Mouse (Mus musculus): ENCODE data around the gene Cit. TPM values are rescaled to one million over a fixed set of nuclear protein-coding genes. Genes with fewer than 3 reads are reported as not detected.
A peak's percentile ranks its signal among the peaks of the same experiment; 100 is the strongest.

Gene Cit
- total and polyA plus RNA-seq, 3 experiments = 21.5 to 32.9 (median 24.1) TPM

GRCm38 (mm10) chr5:116018784-116019183 is 173.7 kb downstream of the Cit start:
- no peak overlapping the region for H3K4me3 ChIP-seq (ENCODE audit: control insufficient read depth in 1 of 2, insufficient read depth in 1 of 2, low read depth in 2 of 2, low read length in 2 of 2)

GRCm38 (mm10) chr5:116019371-116019770 is 174.3 kb downstream of the Cit start:
- Histone ChIP-seq H3K36me3 (ENCODE audit: control insufficient read depth in 1 of 2, insufficient read depth in 2 of 2, low read length in 2 of 2) (peaks cover 24 to 25% of the 10 kb centered on the region in 2 experiments), H3K79me2 (ENCODE audit: control insufficient read depth, insufficient read depth, low read length, poor library complexity) (peaks cover 28% of the 10 kb centered on the region), H3K4me1 (ENCODE audit: control insufficient read depth in 1 of 2, insufficient read depth in 2 of 2, low read length in 2 of 2) (peaks cover 8 to 22% of the 10 kb centered on the region in 2 experiments), H3K27ac (ENCODE audit: control insufficient read depth, low read depth, low read length) (0 out of 2 replicates have a peak overlapping the region, but pooled peaks have one; percentile 29), H3K9ac (ENCODE audit: control insufficient read depth, low read depth, low read length, poor library complexity, severe bottlenecking) (no peak overlapping the region), H3K27me3 (ENCODE audit: control insufficient read depth in 1 of 2, insufficient read depth in 2 of 2, low read length in 2 of 2) (no peaks in the 10 kb centered on the region), H3K9me3 (replicated peaks; ENCODE audit: insufficient read depth, low read length) (no peaks in the 10 kb centered on the region), H3K4me3 (ENCODE audit: control insufficient read depth in 1 of 2, insufficient read depth in 1 of 2, low read depth in 2 of 2, low read length in 2 of 2) (no peak overlapping the region)
- no peak for DNase-seq (ENCODE audit: low read depth, low spot score)
- TF ChIP-seq ZC3H11A (IDR thresholded peaks at IDR 0.05; ENCODE audit: low read depth, low read length) = no peak
- no peak for TF ChIP-seq USF1 (IDR thresholded peaks at IDR 0.05; ENCODE audit: low read depth, low read length)

More at GRCm38 (mm10) chr5:116018784-116019183, 173.7 kb downstream of the Cit start:
- Histone ChIP-seq H3K79me2 (ENCODE audit: control insufficient read depth, insufficient read depth, low read length, poor library complexity) (peaks cover 24% of the 10 kb centered on the region), H3K9me3 (replicated peaks; ENCODE audit: insufficient read depth, low read length) (no peaks in the 10 kb centered on the region), H3K4me1 (ENCODE audit: control insufficient read depth in 1 of 2, insufficient read depth in 2 of 2, low read length in 2 of 2) (peaks cover 8 to 22% of the 10 kb centered on the region in 2 experiments), H3K27ac (ENCODE audit: control insufficient read depth, low read depth, low read length) (no peak overlapping the region), H3K9ac (ENCODE audit: control insufficient read depth, low read depth, low read length, poor library complexity, severe bottlenecking) (no peak overlapping the region), H3K36me3 (ENCODE audit: control insufficient read depth in 1 of 2, insufficient read depth in 2 of 2, low read length in 2 of 2) (peaks cover 24 to 28% of the 10 kb centered on the region in 2 experiments), H3K27me3 (ENCODE audit: control insufficient read depth in 1 of 2, insufficient read depth in 2 of 2, low read length in 2 of 2) (no peaks in the 10 kb centered on the region)
- peak; percentile 59 for DNase-seq (ENCODE audit: low read depth, low spot score)
- TF ChIP-seq CTCF (IDR thresholded peaks at IDR 0.05 in 2 of 3, conservative IDR thresholded peaks at IDR 0.05 in 1 of 3; ENCODE audit: control insufficient read depth in 1 of 3, insufficient read depth in 1 of 3, low read depth in 2 of 3, low read length in 3 of 3, poor library complexity in 1 of 3, severe bottlenecking in 1 of 3) (peak in 2 of 3 experiments; percentile 29 to 41; a peak in 3 of 6 replicates), SMC3 (IDR thresholded peaks at IDR 0.05; ENCODE audit: low read depth, low read length) (peak; percentile 23; the same call in 1 of the 2 replicates), JUND (IDR thresholded peaks at IDR 0.05; ENCODE audit: low read depth, low read length) (no peak), BHLHE40 (IDR thresholded peaks at IDR 0.05; ENCODE audit: borderline replicate concordance, low read depth, low read length) (no peak), EP300 (IDR thresholded peaks at IDR 0.05; ENCODE audit: low read depth in 1 of 2, low read length in 2 of 2) (no peak), E2F4 (IDR thresholded peaks at IDR 0.05; ENCODE audit: borderline replicate concordance, low read depth, low read length) (no peak), TCF12 (IDR thresholded peaks at IDR 0.05; ENCODE audit: low read depth, low read length) (no peak), GATA1 (IDR thresholded peaks at IDR 0.05; ENCODE audit: low read depth, low read length) (no peak), POLR2AphosphoS2 (IDR thresholded peaks at IDR 0.05; ENCODE audit: low read length) (no peak), ZC3H11A (IDR thresholded peaks at IDR 0.05; ENCODE audit: low read depth, low read length) (no peak), NRF1 (IDR thresholded peaks at IDR 0.05; ENCODE audit: insufficient read depth, low read depth, low read length, poor library complexity, severe bottlenecking) (no peak), ELF1 (IDR thresholded peaks at IDR 0.05; ENCODE audit: low read depth, low read length) (no peak), MXI1 (IDR thresholded peaks at IDR 0.05; ENCODE audit: low read depth, low read length) (peak; percentile 9; the same call in 1 of the 2 replicates), MAFK (IDR thresholded peaks at IDR 0.05; ENCODE audit: borderline replicate concordance, low read depth, low read length) (no peak), CHD1 (IDR thresholded peaks at IDR 0.05; ENCODE audit: low read depth, low read length) (no peak), MEF2A (IDR thresholded peaks at IDR 0.05; ENCODE audit: extremely low read depth, insufficient replicate concordance, low read depth, low read length, poor library complexity, severe bottlenecking) (no peak), USF2 (IDR thresholded peaks at IDR 0.05; ENCODE audit: borderline replicate concordance in 1 of 2, insufficient read depth in 1 of 2, low read depth in 1 of 2, low read length in 2 of 2) (no peak), ZMIZ1 (IDR thresholded peaks at IDR 0.05; ENCODE audit: low read depth, low read length) (no peak), GABPA (IDR thresholded peaks at IDR 0.05; ENCODE audit: low read depth, low read length) (no peak), KAT2A (conservative IDR thresholded peaks at IDR 0.05; ENCODE audit: low read depth, low read length) (no peak), TBP (IDR thresholded peaks at IDR 0.05; ENCODE audit: low read depth, low read length) (no peak), RCOR1 (IDR thresholded peaks at IDR 0.05; ENCODE audit: low read depth, low read length) (no peak), RAD21 (IDR thresholded peaks at IDR 0.05; ENCODE audit: low read depth, low read length) (peak; percentile 11), POLR2AphosphoS5 (IDR thresholded peaks at IDR 0.05; ENCODE audit: borderline replicate concordance, low read depth, low read length) (no peak), MYC (IDR thresholded peaks at IDR 0.05; ENCODE audit: low read depth, low read length) (no peak), MYB (IDR thresholded peaks at IDR 0.05; ENCODE audit: low read depth, low read length) (no peak), ZNF384 (IDR thresholded peaks at IDR 0.05; ENCODE audit: low read depth, low read length) (peak; percentile 61; the same call in 1 of the 2 replicates), SIN3A (IDR thresholded peaks at IDR 0.05; ENCODE audit: low read length) (peak; percentile 22; the same call in 1 of the 2 replicates), TAL1 (IDR thresholded peaks at IDR 0.05; ENCODE audit: low read length) (no peak), MAZ (IDR thresholded peaks at IDR 0.05; ENCODE audit: low read depth, low read length) (no peak)

Data from MEL (cell line).